Mouse (Mus musculus) macrophage (primary cell): ENCODE results near the gene Ccdc141. TPM values are rescaled to one million over a fixed set of nuclear protein-coding genes. Genes with fewer than 3 reads are reported as not detected.
"Not testable (repeated sequence)": the region's sequence is repeated elsewhere in the genome, so short reads cannot be mapped to it uniquely, and the experiment has no call there.

Experiments used
- H3K27ac ChIP-seq: fragments of 350-480 bp; formaldehyde crosslinking; 2 replicates; pipeline ENCODE4 v1.9.0; 2021
- H3K36me3 ChIP-seq: fragments of 350-480 bp; formaldehyde crosslinking; 2 replicates; pipeline ENCODE4 v1.9.0; 2021; ENCODE audit errors: inconsistent target
- H3K4me3 ChIP-seq: fragments of 350-480 bp; formaldehyde crosslinking; 2 replicates; pipeline ENCODE4 v1.9.0; 2021; ENCODE audit errors: inconsistent target
- H3K79me2 ChIP-seq: fragments of 350-480 bp; formaldehyde crosslinking; 2 replicates; pipeline ENCODE4 v1.9.0; 2021; ENCODE audit errors: inconsistent target
- WGBS: methylation state at CpG from one replicate; pipeline ENCODE4 v1.1.7; 2026; ENCODE audit warnings: inconsistent platforms; ENCODE audit not compliant: missing documents; 5-methylcytosine and 5-hydroxymethylcytosine counted together
- polyA plus RNA-seq: library from polyadenylated mRNA; stranded (reverse); fragments of 250-400 nt; gene quantifications from 3 replicates; pipeline ENCODE4 v1.2.4, GENCODE M21; 2018; ENCODE audit warnings: inconsistent platforms

The Ccdc141 gene
- polyA plus RNA-seq, 1 experiment from 2014 or later = 0.01 TPM

- 81% methylated on average over 13 of the region's 13 CpGs for WGBS
- Histone ChIP-seq H3K79me2 (no peaks in the 10 kb centered on the region), H3K36me3 (no peaks in the 10 kb centered on the region), H3K27ac (no peak overlapping the region), H3K4me3 (no peak overlapping the region)
Observed at GRCm38 (mm10) chr2:77033322-77034060, 136.9 kb downstream of the Ccdc141 start.

- Histone ChIP-seq H3K79me2 (no peaks in the 10 kb centered on the region), H3K4me3 (no peak overlapping the region), H3K36me3 (no peaks in the 10 kb centered on the region), H3K27ac (no peak overlapping the region)
- 86% methylated on average over 2 of the region's 2 CpGs for WGBS
Observed at GRCm38 (mm10) chr2:77020649-77021048, 149.8 kb downstream of the Ccdc141 start.

GRCm38 (mm10) chr2:77017735-77018134 lies 152.7 kb downstream of the Ccdc141 start:
- H3K27ac ChIP-seq = no peak overlapping the region
- H3K4me3 ChIP-seq = no peak overlapping the region
- H3K79me2 ChIP-seq = no peaks in the 10 kb centered on the region
- H3K36me3 ChIP-seq = no peaks in the 10 kb centered on the region
- WGBS = 69% methylated on average over 4 of the region's 4 CpGs

GRCm38 (mm10) chr2:77013449-77013848 lies 157.0 kb downstream of the Ccdc141 start:
- not testable (repeated sequence) for H3K36me3 ChIP-seq, H3K4me3 ChIP-seq, H3K27ac ChIP-seq, H3K79me2 ChIP-seq
- WGBS = 100% methylated on average over 6 of the region's 6 CpGs

GRCm38 (mm10) chr2:77011981-77012380 lies 158.5 kb downstream of the Ccdc141 start:
- 85% methylated on average over 5 of the region's 5 CpGs for WGBS

GRCm38 (mm10) chr2:77007015-77007414 lies 163.4 kb downstream of the Ccdc141 start:
- no peak overlapping the region for H3K27ac ChIP-seq
- 81% methylated on average over 7 of the region's 7 CpGs for WGBS
- H3K36me3 ChIP-seq = no peaks in the 10 kb centered on the region
- no peak overlapping the region for H3K4me3 ChIP-seq
- H3K79me2 ChIP-seq = no peaks in the 10 kb centered on the region

More at GRCm38 (mm10) chr2:77011981-77012380, 158.5 kb downstream of the Ccdc141 start:
- Histone ChIP-seq H3K4me3 (no peak overlapping the region), H3K27ac (no peak overlapping the region), H3K79me2 (no peaks in the 10 kb centered on the region), H3K36me3 (no peaks in the 10 kb centered on the region)

GRCm38 (mm10) chr2:77003148-77003547 lies 167.3 kb downstream of the Ccdc141 start:
- Histone ChIP-seq H3K4me3 (no peak overlapping the region), H3K27ac (no peak overlapping the region), H3K79me2 (no peaks in the 10 kb centered on the region), H3K36me3 (no peaks in the 10 kb centered on the region)
- 72% methylated on average over 2 of the region's 2 CpGs for WGBS

GRCm38 (mm10) chr2:76998351-76998750 lies 172.1 kb downstream of the Ccdc141 start:
- WGBS = 67% methylated on average over 5 of the region's 5 CpGs
- Histone ChIP-seq H3K79me2 (no peaks in the 10 kb centered on the region), H3K4me3 (no peak overlapping the region), H3K36me3 (no peaks in the 10 kb centered on the region), H3K27ac (no peak overlapping the region)

GRCm38 (mm10) chr2:76992493-76993201 lies 177.8 kb downstream of the Ccdc141 start:
- no peak overlapping the region for H3K4me3 ChIP-seq
- H3K27ac ChIP-seq = no peak overlapping the region
- H3K79me2 ChIP-seq = no peaks in the 10 kb centered on the region
- H3K36me3 ChIP-seq = no peaks in the 10 kb centered on the region
- WGBS = 88% methylated on average over 5 of the region's 5 CpGs

- Histone ChIP-seq H3K36me3 (no peaks in the 10 kb centered on the region), H3K4me3 (no peak overlapping the region), H3K79me2 (no peaks in the 10 kb centered on the region), H3K27ac (no peak overlapping the region)
- 91% methylated on average over 4 of the region's 4 CpGs for WGBS
Observed at GRCm38 (mm10) chr2:76987317-76987716, 183.1 kb downstream of the Ccdc141 start.

- WGBS = 89% methylated on average over 5 of the region's 5 CpGs
- no peaks in the 10 kb centered on the region for H3K36me3 ChIP-seq
- H3K4me3 ChIP-seq = no peak overlapping the region
- no peaks in the 10 kb centered on the region for H3K79me2 ChIP-seq
- H3K27ac ChIP-seq = no peak overlapping the region
Observed at GRCm38 (mm10) chr2:76984384-76984783, 186.1 kb downstream of the Ccdc141 start.

- Histone ChIP-seq H3K4me3 (no peak overlapping the region), H3K27ac (no peak overlapping the region), H3K79me2 (no peaks in the 10 kb centered on the region), H3K36me3 (no peaks in the 10 kb centered on the region)
- 86% methylated on average over 5 of the region's 5 CpGs for WGBS
Observed at GRCm38 (mm10) chr2:76983601-76984000, 186.8 kb downstream of the Ccdc141 start.

GRCm38 (mm10) chr2:76982391-76983145 lies 187.9 kb downstream of the Ccdc141 start, which contains the start of gene Ttn:
Ttn (minus strand) TSS chr2:76982547.
- H3K4me3 ChIP-seq = no peak within 1 kb of the TSS
- 83% methylated on average over 18 of the region's 18 CpGs for WGBS
- H3K27ac ChIP-seq = no peak within 1 kb of the TSS
- no peaks in the 10 kb centered on the region for H3K36me3 ChIP-seq
- H3K79me2 ChIP-seq = no peaks in the 10 kb centered on the region

GRCm38 (mm10) chr2:76981717-76982116 lies 188.7 kb downstream of the Ccdc141 start:
- Histone ChIP-seq H3K79me2 (no peaks in the 10 kb centered on the region), H3K27ac (no peak overlapping the region), H3K36me3 (no peaks in the 10 kb centered on the region), H3K4me3 (no peak overlapping the region)
- 85% methylated on average over 5 of the region's 5 CpGs for WGBS

GRCm38 (mm10) chr2:76980146-76980545 lies 190.3 kb downstream of the Ccdc141 start:
- Histone ChIP-seq H3K4me3 (no peak overlapping the region), H3K79me2 (no peaks in the 10 kb centered on the region), H3K27ac (no peak overlapping the region), H3K36me3 (no peaks in the 10 kb centered on the region)
- 49% methylated on average over 9 of the region's 9 CpGs for WGBS
